Mouse (Mus musculus) adrenal gland (tissue): ENCODE results near the gene Ptpn22.

Experiments used
- intact Hi-C: fragments of 180-260 bp; cut with DNase I; formaldehyde crosslinking; loops from one replicate; pipeline ENCODE4 v1.15.1; 2025

The Ptpn22 gene

DNA sequence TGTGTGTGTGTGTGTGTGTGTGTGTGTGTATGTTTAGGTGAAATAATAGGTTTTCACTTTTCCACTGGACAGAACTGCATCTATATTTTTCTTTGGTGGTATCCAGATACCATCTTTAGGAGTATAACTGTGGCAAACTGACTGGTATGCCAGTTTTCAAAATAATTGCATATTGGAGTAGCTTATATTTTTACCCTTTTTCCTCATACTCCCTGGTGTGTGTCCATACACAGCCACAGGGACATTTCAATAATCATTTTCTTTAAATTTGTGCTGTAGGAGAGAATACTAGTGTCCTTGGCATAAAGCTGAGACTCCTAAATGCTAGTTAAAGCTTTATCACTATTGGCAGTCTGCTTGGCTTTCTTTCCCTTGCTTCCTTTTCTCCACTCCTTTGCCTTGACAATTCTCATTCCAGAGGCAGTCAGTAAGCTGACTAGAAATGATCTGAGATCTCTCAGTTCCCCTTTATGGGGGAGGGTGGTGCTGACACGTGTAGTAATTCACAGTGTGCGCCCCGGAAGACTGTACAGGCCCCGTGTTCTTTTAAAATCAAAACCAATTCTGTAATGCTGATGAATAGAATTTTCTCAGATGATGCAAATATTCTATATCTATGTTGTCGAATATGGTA, 56.7 kb downstream of the Ptpn22 start:
- intact Hi-C loops, result no loop called here

DNA sequence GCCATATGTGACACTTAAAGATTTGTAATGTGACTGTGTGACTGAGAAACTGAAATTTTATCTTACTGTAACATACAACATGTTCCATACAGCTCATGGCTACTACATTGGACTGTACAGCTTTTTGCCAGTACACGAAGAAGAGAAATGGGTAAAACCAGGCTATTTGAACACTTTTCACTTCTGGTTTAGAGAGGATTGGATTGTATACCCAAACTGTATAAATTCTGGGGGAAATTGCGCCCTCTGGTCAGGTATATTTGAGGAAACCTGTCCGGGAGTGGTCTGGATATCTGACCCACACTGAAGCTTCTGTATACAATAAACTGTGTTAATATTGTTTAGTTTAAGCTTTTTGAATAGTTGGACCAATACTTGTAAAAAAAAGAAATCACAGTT, 57.2 kb downstream of the Ptpn22 start:
- intact Hi-C loops, result no loop called here

DNA sequence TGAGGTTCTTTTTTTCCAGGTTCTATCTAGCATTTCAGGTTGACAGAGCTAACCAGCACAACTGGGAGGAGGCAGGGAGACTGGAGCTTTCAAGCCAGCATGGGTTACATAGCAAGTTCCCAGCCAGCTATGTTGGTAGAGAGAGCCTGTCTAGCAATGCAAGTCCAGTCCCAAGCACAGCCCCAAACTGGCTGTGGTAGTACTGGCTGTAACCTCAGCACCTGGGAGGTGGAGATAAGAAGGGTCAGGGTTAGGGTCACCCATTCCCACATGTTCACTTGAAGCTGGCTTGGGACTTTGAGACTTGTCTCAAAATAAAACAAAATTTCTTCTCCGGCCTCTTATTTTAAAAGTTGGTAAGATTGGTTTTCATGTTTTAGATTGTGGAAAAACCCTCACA, 60.5 kb downstream of the Ptpn22 start:
- intact Hi-C loops, result no loop called here

DNA sequence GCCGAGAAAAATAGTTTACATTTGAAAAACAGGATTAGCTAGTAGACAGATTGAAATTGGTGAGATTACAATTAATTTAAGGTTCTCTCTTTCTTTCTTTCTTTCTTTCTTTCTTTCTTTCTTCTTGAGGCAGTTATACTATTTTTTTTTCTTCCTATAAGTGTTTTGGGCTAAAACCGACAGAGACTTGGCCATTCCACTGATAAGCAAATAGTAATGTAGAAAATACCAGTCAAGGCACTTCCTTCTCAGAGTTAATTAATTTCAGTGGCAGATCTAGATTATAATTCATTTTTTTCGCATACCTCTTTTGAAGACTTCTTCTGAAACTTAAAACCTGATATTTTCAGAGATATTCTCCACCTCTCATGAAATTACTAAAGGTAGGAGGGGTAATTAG, 65.7 kb downstream of the Ptpn22 start:
- intact Hi-C loops, result no loop called here

DNA sequence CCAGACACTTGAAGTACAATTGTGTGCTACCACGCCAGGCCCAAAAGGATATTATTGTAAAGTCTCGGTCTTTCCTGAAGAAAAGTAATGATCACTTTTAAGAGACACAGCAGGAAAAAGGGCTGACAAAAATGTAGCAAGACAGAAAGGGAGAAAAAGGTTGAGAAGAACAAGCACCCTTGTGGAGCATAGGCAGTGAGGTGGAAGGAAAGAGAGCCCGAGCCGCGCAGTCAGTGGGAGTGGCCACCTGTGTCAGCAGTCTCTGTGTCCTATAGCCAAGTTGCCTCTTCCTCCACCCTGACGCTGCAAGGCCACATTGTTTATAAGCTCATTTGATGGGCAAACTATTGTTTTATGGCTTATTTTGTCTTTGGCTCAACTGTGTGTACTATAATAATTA, 67.9 kb downstream of the Ptpn22 start:
- intact Hi-C loops, result no loop called here

DNA sequence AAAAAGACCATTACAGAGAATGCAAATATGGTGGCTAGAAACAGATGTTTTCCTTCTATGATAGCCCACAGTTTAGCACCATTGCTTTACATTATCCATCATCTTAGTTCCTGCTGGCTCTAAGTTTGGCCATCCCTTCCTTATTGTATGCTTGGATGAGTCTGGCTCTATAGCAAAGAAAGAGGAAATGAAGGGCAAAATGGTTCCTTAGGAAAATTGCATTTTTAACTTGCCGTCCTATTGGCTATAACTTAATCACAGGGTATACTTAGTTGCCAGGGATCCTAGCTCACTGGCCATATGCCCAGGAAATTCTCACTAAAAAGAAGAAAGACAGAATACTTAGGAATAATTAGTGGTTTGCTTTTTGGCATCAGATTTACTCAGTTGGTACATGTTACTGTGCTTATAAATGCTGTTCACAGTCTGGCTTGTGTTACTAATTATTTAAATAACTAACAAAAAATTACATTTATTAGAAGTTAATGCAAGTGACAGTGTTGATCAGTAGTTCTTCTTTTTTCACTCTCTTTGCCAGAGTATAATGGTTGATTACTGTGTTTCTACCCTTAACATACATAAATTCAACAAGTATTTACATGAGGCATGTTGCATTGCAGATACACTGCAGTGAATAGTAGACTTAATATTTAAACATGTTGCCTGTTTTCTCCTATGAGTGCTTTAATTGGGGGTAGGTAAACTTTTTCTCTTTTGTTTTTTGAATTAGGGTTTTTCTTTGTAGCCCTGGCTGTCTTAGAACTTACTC, 85.4 kb downstream of the Ptpn22 start:
- intact Hi-C loops, result no loop called here

DNA sequence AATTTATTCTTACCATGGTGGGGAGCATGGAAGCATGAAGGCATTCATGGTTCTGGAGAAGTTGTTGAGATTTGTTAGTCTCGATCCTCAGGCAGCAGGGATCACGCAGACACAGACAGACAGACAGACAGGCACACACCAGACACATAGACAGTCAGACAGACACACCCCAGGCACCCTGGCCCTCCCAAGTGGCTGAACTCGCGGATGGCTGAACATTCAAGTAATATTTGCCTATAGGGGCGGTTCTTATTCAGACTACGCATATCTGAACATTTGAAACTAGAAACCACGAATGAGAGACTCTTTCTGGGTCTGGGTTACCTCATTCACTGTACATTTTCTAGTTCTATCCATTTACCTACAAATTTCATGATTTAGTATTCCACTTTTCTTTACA, 89.1 kb downstream of the Ptpn22 start:
- intact Hi-C loops, result no loop called here

DNA sequence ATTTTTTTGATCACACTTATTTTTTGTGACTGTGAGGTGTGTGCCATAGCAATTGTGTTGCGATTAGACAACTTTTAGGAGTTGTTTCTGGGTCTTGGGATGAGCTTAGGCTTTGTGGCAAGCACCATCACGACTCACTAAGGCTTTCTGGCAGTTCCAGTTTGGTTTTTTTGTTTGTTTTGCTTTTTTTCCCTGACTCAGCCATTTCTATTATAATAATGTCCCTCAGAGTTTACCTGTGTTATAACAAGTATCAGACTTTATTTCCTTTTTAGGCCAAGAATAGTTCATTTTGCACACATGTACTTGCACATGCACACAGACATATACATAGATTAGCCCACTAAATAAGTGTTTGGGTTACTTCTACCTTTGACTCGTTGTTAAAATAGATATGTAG, 101.0 kb downstream of the Ptpn22 start:
- intact Hi-C loops, result no loop called here
